Mouse (Mus musculus) lung, postnatal 0 days (tissue): Measurements from ENCODE around the gene Map1lc3a. TPM values are rescaled to one million over a fixed set of nuclear protein-coding genes. Genes with fewer than 3 reads are reported as not detected.
A peak's percentile ranks its signal among the peaks of the same experiment; 100 is the strongest.

Experiments used
- ATAC-seq: fragments of 200-750 bp; cut with Nextera tagmentation; 2 replicates; pipeline ENCODE4 v1.8.0; 2017; ENCODE audit warnings: moderate library complexity
- DNase-seq: peaks from one replicate; pipeline ENCODE4 v3.0.0-alpha.2; 2016; ENCODE audit warnings: low spot score
- H3K27ac ChIP-seq: fragments of 300-500 bp; sonication (generic); 2 replicates; pipeline ENCODE4 v1.5.1; 2014; ENCODE audit warnings: antibody characterized with exemption, mild to moderate bottlenecking, low read length, mixed read lengths
- H3K27me3 ChIP-seq: fragments of 300-500 bp; sonication (generic); replicated peaks from 2 replicates; pipeline ENCODE4 v1.6.1; 2014; ENCODE audit warnings: low read length, mixed read lengths; ENCODE audit not compliant: insufficient read depth
- H3K36me3 ChIP-seq: fragments of 300-500 bp; sonication (generic); 2 replicates; pipeline ENCODE4 v1.6.1; 2014; ENCODE audit warnings: low read length, mixed read lengths; ENCODE audit not compliant: insufficient read depth
- H3K4me1 ChIP-seq: fragments of 300-500 bp; sonication (generic); 2 replicates; pipeline ENCODE4 v1.6.1; 2014; ENCODE audit warnings: antibody characterized with exemption, low read depth, low read length, mixed read lengths; ENCODE audit not compliant: insufficient read depth
- H3K4me2 ChIP-seq: fragments of 300-500 bp; sonication (generic); replicated peaks from 2 replicates; pipeline ENCODE4 v1.6.1; 2014; ENCODE audit warnings: low read depth, mild to moderate bottlenecking, low read length, moderate library complexity, mixed read lengths
- H3K4me3 ChIP-seq: fragments of 300-500 bp; sonication (generic); 2 replicates; pipeline ENCODE4 v1.5.1; 2014; ENCODE audit warnings: low read depth, low read length
- H3K9ac ChIP-seq: fragments of 300-500 bp; sonication (generic); replicated peaks from 2 replicates; pipeline ENCODE4 v1.6.1; 2014; ENCODE audit warnings: low read depth, mild to moderate bottlenecking
- H3K9me3 ChIP-seq: fragments of 300-500 bp; sonication (generic); 2 replicates; pipeline ENCODE4 v1.6.1; 2016; ENCODE audit warnings: low read length, mixed read lengths
- CTCF ChIP-seq: IDR thresholded peaks from 2 replicates; pipeline ENCODE4 v1.5.1; 2016; ENCODE audit warnings: antibody characterized with exemption, mild to moderate bottlenecking
- EP300 ChIP-seq: IDR thresholded peaks from 2 replicates; pipeline ENCODE4 v1.6.1; 2016; ENCODE audit warnings: antibody characterized with exemption, mild to moderate bottlenecking, control low read depth
- whole genome bisulfite sequencing: fragments of 180-500 bp; shearing (Covaris S2); extraction: QIAGEN DNeasy Blood & Tissue Kit; methylation state at CpG from one replicate; pipeline ENCODE4 v1.1.7; 2014; 5-methylcytosine and 5-hydroxymethylcytosine counted together
- polyA plus RNA-seq: library from polyadenylated mRNA; unstranded; fragments of >200 nt; fragmentation: Nextera tagmentation; extraction: Ambion mirVana; gene quantifications from 2 replicates; pipeline ENCODE4 v1.2.1, GENCODE M21; 2015

Map1lc3a gene
- polyA plus RNA-seq, 1 experiment from 2014 or later = 428 TPM

- Histone ChIP-seq H3K4me3 (no peak overlapping the region), H3K9me3 (no peaks in the 10 kb centered on the region), H3K9ac (no peak overlapping the region), H3K4me2 (no peak overlapping the region), H3K27me3 (no peaks in the 10 kb centered on the region), H3K4me1 (peaks cover 5% of the 10 kb centered on the region; the same call in 1 of the 2 replicates), H3K27ac (no peak overlapping the region), H3K36me3 (no peaks in the 10 kb centered on the region)
- ATAC-seq = no peak
- 74% methylated on average over 2 of the region's 2 CpGs for WGBS
- no peak for TF ChIP-seq EP300
- TF ChIP-seq CTCF = no peak
- DNase-seq = no peak
Measured at GRCm38 (mm10) chr2:155280116-155280515, 4.0 kb downstream of the Map1lc3a start.

- Histone ChIP-seq H3K9me3 (no peaks in the 10 kb centered on the region), H3K4me2 (no peak overlapping the region), H3K27ac (no peak overlapping the region), H3K4me3 (no peak overlapping the region), H3K36me3 (no peaks in the 10 kb centered on the region), H3K4me1 (no peaks in the 10 kb centered on the region), H3K9ac (no peak overlapping the region), H3K27me3 (no peaks in the 10 kb centered on the region)
- WGBS = 82% methylated on average over 4 of the region's 4 CpGs
- no peak for ATAC-seq
- no peak for DNase-seq
- TF ChIP-seq CTCF = no peak
- TF ChIP-seq EP300 = no peak
Measured at GRCm38 (mm10) chr2:155283793-155284192, 7.7 kb downstream of the Map1lc3a start.

- ATAC-seq (peak; percentile 48), DNase-seq (no peak)
- H3K9ac ChIP-seq = no peak overlapping the region
- no peaks in the 10 kb centered on the region for H3K9me3 ChIP-seq
- no peak for TF ChIP-seq EP300
- TF ChIP-seq CTCF = no peak
- H3K36me3 ChIP-seq = no peaks in the 10 kb centered on the region
- H3K4me3 ChIP-seq = no peak overlapping the region
- no peaks in the 10 kb centered on the region for H3K27me3 ChIP-seq
- 50% methylated on average over 7 of the region's 7 CpGs for WGBS
- 0 out of 2 replicates have a peak overlapping the region, but pooled peaks have one; percentile 1 for H3K27ac ChIP-seq
- no peak overlapping the region for H3K4me2 ChIP-seq
- no peaks in the 10 kb centered on the region for H3K4me1 ChIP-seq
Measured at GRCm38 (mm10) chr2:155284647-155285046, 8.6 kb downstream of the Map1lc3a start.

- H3K4me2 ChIP-seq = no peak overlapping the region
- H3K9me3 ChIP-seq = no peaks in the 10 kb centered on the region
- H3K4me1 ChIP-seq = no peaks in the 10 kb centered on the region
- H3K9ac ChIP-seq = no peak overlapping the region
- no peak for ATAC-seq
- DNase-seq = no peak
- no peak overlapping the region for H3K27ac ChIP-seq
- TF ChIP-seq CTCF = no peak
- no peak for TF ChIP-seq EP300
- H3K36me3 ChIP-seq = 0 out of 2 replicates have a peak, but pooled peaks cover 1% of the 10 kb centered on the region
- H3K27me3 ChIP-seq = no peaks in the 10 kb centered on the region
- no peak overlapping the region for H3K4me3 ChIP-seq
- 81% methylated on average over 6 of the region's 6 CpGs for WGBS
Measured at GRCm38 (mm10) chr2:155285744-155286143, 9.6 kb downstream of the Map1lc3a start.

GRCm38 (mm10) chr2:155287456-155288250 lies 11.6 kb downstream of the Map1lc3a start:
- no peaks in the 10 kb centered on the region for H3K4me1 ChIP-seq
- peaks cover 11% of the 10 kb centered on the region; the same call in 1 of the 2 replicates for H3K36me3 ChIP-seq
- no peak overlapping the region for H3K9ac ChIP-seq
- H3K9me3 ChIP-seq = no peaks in the 10 kb centered on the region
- no peaks in the 10 kb centered on the region for H3K27me3 ChIP-seq
- no peak for TF ChIP-seq EP300
- TF ChIP-seq CTCF = no peak
- H3K4me3 ChIP-seq = no peak overlapping the region
- 82% methylated on average over 4 of the region's 4 CpGs for WGBS
- ATAC-seq (no peak), DNase-seq (no peak)
- no peak overlapping the region for H3K4me2 ChIP-seq
- no peak overlapping the region for H3K27ac ChIP-seq

GRCm38 (mm10) chr2:155290066-155290465 lies 14.0 kb downstream of the Map1lc3a start:
- Histone ChIP-seq H3K9ac (no peak overlapping the region), H3K4me1 (no peaks in the 10 kb centered on the region), H3K36me3 (peaks cover 15% of the 10 kb centered on the region; the same call in 1 of the 2 replicates), H3K9me3 (no peaks in the 10 kb centered on the region), H3K4me2 (no peak overlapping the region), H3K27me3 (no peaks in the 10 kb centered on the region), H3K27ac (no peak overlapping the region), H3K4me3 (no peak overlapping the region)
- no peak for ATAC-seq
- 86% methylated on average over 8 of the region's 8 CpGs for WGBS
- DNase-seq = no peak
- TF ChIP-seq EP300 = no peak
- TF ChIP-seq CTCF = no peak
